Mouse (Mus musculus) right cerebral cortex, adult 2 months (tissue): ENCODE measurements around the gene Ubtd1.

Source experiments
- DNase-seq, 2 experiments: peaks; one replicate each; pipeline ENCODE4 v3.0.0; 2021 to 2022; ENCODE audit warnings: low spot score in 2 of 2

Ubtd1 gene

DNA sequence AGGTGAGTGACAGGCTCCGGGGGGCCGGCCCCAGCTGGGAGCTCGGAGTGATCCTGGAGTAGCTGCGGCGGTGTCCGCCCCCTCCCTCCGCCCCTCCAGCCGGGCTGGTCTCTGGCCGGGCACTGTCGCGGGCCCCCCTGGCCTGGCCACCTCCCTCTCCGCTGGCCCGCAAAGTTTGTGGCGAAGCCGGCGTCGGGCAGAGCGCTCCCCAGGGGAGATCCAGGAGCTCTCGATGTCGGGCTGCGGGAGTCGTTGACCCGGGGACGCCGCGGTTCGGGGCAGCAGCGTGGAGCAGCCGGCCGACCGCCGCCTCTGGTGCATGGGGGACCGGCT lies at the start of gene Ubtd1:
Gene Ubtd1, plus strand, starts transcription at position 169 of the 333 bp plus-strand sequence.
- no peak for DNase-seq

DNA sequence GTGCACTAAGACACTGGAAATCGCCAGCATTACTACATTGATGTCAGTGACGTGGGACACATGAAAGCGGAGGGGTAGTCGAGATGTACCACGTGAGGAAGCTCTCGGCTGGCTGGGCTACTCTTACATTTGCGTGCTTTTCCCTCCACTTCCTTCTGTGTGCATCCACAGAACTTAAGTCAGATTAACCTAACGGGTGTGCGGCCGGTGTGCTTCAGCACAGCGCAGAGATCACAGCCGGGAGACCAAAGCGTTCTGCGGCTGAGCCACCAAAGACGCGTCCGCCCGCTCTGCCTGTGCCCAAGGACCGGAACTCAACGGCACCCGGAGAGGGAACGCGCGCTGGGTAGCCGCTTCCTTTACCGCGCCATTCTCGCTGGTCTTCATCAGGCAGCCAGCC lies 48.9 kb upstream of the Ubtd1 start:
- DNase-seq = peak in 1 of 2 experiments; percentile 29

DNA sequence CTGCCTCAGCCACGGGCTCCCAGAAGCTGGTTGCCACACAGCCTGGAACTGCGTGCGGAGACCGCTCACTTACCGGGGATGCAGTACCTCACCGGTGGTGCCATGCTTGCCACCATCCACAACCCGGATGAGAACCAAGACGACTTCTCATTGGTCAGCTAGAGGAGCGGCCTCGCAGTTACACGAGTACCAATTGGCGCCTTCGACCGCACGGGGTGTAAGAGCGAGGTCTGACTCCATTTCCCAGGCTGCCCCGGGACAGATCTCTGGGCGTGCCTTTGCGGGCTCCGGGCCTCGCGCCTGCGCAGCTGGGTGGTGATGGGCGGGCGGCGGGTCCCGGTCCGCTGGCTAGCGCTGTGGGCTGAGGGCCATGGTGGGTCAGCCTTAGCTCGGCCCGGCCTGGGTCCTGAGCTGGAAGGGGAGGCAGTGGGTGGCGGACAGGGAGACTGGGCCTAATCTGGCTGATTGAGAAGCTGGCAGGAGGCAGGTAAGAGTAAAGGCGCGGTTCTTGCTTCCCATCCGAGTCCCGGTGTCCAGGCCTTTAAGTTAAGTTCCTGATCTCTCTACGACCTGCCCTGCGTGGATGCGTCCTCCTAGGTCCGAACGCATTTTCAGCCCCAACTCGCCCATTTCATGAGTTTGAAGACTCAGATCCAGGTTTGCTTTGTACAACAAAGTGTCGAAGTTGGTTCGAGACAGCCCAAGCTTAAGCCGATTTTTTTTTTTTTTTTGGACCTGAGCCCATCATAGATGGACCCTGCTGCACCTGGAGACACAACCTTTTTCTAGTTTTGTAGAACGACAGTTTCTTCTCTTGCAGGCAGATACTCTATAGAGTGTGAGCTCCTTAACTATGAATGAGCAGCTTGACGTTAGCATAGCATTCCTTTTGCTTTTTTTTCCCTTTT lies 48.1 kb upstream of the Ubtd1 start, which contains the start of the genes Exosc1 and Zdhhc16:
Gene Exosc1, minus strand, starts transcription at position 245 of the 908 bp plus-strand sequence.
Gene Zdhhc16, plus strand, starts transcription at position 302 of the 908 bp plus-strand sequence.
- DNase-seq = peak; percentile 100

DNA sequence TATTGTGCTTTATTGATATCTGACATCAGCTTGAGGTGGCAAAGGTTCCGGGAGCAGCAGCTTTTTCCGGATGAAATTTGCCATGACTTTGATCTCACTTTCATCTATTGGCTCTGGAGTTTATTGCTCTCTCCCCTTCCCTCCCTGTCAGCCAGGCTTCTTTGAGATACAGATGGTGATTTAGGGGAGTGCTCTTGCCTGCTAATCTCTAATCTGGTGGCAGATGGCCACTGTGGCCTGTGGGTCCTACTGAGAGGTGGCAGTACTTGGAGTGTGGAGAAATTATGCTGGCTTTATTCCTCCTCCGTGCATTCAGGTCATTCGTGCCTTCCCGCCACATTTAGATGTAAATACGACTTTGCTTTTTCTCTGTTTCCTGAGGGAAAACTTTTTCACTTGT lies 47.4 kb upstream of the Ubtd1 start:
- DNase-seq = no peak

DNA sequence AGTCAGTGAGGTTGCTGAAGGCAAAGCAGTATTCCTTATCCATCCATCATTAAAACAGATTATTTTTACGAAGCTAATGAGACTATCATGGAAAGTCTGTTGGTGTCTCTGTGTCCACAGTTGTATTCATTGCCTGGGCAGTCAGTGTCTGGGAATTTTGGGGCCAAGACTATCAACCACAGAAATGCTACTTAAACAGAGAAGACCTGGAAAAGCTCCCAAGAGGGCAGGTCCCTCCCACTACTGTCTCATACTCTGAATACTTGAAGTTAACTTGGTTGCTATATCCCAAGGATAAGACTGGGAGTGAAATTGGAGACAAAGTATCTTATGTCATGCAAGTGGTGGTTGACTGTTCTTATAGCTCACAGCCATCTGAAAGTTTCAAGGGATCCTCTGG lies 45.6 kb upstream of the Ubtd1 start:
- no peak for DNase-seq

DNA sequence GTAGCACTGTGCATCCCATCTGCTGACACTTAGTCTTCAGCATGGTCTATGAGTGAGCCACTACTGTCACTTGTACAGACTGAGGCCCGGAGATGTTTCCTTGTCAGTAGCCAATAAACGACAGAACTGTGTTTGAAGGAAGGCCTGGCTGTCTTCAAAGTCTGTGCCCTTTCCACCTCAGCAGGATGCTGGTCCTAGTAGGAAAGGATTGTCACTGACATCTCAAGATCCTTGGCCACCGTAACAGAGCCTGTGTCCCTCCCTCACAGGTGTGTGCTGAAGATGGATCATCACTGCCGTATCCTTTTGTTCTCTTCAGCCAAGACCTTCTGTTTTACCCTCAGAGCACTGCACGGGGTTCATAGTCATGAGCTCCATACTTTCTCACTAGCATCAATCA lies 43.0 kb upstream of the Ubtd1 start:
- no peak for DNase-seq

DNA sequence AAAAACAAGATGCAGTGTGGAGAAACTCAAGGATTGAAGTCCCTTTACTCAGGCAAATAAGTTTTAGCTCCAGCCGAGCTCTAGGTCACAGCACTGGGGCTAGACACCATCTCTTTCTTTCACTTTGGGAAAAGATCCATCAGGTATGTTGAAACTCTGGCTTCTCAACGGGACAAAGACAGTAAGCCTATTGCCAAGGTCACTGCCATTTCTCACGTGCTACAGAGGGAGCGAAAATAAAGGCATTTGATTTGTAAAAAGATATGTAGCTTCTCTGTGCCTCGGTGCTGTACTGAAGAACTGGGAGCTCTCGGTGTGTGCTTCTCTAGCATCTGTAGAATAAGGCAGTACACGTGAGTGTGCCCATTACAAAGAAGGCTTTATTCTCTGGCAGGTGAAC lies 37.7 kb upstream of the Ubtd1 start:
- DNase-seq = no peak

DNA sequence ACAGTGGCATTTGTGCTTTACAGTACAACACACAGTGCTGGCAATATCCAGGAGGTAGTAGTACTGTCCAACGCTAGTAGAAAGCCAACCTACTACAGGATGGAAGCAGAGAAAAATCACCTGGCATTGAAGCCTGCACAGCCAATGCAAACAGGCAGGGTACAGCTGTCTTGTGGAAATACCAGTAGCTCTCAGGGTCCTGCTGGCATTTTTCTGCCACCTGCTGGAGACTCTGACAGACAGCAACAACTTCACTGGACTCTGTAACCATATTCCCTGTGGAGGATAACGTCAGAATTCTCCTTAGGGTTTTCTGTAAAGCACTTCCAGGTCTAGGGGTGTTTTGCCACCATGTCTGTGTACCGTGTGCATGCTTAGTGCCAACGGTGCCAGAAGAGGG lies 29.3 kb upstream of the Ubtd1 start:
- no peak for DNase-seq

DNA sequence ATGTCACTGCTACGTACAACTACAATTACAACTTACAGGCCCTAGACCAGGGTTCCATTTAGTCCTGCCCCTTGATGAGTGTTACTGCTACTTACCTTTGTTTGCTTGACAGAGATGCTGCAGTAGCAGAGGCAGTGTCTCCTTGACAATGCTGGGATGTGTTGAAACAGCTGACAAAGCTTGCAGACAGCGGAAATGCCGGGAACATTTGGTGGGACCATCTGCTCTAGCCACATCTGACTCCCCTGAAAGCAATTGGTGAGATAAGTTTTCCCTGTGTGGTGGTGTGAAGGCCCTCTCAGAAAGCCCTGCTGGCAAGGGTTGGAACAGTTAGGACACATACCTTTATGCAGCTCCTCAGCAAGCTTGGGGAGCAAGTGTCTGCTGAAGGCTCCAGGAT lies 28.0 kb upstream of the Ubtd1 start:
- DNase-seq = peak in 1 of 2 experiments; percentile 42

DNA sequence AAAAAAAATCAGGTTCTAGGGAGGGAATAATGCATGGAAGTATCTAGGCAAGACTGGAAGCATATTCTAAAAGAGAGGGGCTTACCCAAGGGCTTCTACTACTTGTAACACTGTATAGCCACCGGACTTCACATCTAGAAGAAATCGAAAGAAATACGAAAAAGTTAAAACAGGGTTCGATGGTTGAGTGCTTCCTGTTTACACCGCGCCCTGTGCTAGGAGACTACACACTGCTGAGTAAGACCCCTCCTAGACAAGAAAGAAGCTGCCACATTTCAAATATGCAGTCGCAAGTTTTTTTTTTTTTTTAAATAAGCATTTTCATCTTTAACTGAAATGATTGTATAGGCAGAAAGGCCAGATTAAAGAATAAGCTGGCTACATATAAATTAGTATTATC lies 11.9 kb upstream of the Ubtd1 start:
- no peak for DNase-seq

DNA sequence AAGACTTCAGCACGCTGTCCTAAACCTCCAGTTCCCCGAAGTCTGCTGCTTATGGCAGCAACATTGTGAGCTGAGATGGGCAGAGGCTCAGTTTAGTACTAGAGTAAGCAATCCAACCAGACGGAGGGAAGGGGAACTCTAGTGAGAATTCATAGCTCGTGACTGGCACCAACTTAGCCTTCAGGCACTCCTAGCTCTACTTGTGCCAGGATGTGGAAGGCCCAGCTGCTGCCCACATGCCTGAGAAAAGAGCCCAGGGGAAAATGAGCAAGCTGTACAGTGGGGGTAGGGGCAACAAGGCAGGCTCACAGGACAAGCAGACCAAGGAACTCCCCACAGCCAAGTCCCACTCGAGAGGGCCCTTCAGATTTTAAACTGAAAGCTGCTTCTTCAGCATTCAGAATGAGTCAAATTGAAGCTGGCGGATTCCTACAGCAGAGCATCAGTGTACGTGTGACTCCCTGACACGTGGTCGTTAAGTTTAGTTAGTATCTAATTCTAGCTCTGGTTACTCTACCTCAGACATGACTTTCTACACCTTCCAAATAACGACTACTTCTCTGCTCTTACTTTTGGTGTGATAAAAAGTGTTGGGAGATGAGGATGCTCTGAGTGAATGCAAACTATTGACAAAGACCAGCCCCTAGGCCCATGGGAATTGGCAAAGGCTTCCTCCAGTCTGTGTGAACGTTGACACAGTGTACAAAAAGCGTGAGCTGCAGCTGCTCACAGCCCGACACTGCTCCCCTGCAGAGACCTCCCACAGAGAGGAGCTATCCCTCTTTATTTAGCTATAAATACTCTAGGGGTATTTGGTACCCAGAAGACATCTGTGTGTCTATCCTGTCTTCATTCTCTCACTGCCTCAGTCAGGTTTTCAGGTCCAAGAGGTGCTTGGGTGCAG lies 7.4 kb upstream of the Ubtd1 start:
- peak; percentile 29 to 42 for DNase-seq

DNA sequence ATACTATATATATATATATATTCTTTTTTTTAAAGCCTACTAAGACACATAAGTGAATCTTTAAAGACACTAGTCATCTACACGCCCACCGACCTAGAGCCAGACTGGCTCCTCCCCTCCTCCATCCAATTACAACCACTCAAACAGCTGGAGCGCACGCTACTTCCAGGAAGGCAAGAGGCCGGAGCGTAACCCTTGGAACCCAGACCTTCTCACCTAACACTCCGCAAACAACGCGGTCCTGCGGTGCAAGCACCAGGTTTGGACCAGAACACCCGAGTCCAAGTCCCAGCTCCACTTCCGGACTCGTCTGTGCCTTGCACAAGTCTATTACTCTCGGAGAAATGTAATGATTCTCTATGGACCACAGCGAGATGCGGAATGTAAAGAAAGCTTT lies 1.1 kb upstream of the Ubtd1 start:
- DNase-seq = peak in 1 of 2 experiments; percentile 39

DNA sequence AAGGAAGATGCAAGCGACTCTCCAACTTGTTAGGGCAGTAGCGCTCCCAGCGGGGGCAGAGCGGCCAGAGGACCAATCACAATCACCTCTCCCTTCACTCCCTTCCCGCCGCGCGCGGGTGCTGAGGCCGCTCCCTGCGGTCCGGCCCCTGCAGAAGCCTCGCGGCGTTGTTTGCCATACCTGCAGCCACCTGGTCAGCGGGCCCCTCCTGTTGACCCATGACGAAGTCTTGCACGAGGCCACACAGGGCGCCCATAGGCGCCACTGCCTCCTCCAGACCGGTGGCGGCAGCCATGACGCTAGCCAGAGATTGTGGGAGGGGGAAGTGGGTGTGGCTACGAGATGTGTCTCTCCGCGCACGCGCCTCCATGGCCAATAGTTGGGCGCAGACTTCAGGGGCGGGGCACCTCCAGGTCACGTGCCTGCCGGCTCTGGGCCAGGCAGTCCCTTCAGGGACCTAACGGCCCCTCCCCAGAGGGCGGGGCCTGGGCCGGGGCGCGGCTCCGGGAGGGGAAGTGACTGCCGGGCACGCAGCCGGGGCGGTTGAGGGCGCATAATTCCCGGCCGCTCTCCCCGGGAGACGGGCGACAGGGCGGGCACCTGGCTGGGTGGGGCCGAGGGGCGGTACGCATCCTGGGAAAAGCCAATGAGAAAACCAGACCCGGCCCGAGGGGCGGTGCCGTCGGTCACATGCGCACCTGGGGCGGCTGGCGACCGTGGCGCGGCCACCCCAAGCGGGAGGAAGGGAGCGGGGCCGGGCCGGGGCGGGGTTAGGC lies 556 bp upstream of the Ubtd1 start, which contains the start of gene Mms19:
Gene Mms19, minus strand, starts transcription at position 339 of the 776 bp plus-strand sequence.
- peak; percentile 97 to 99 for DNase-seq

DNA sequence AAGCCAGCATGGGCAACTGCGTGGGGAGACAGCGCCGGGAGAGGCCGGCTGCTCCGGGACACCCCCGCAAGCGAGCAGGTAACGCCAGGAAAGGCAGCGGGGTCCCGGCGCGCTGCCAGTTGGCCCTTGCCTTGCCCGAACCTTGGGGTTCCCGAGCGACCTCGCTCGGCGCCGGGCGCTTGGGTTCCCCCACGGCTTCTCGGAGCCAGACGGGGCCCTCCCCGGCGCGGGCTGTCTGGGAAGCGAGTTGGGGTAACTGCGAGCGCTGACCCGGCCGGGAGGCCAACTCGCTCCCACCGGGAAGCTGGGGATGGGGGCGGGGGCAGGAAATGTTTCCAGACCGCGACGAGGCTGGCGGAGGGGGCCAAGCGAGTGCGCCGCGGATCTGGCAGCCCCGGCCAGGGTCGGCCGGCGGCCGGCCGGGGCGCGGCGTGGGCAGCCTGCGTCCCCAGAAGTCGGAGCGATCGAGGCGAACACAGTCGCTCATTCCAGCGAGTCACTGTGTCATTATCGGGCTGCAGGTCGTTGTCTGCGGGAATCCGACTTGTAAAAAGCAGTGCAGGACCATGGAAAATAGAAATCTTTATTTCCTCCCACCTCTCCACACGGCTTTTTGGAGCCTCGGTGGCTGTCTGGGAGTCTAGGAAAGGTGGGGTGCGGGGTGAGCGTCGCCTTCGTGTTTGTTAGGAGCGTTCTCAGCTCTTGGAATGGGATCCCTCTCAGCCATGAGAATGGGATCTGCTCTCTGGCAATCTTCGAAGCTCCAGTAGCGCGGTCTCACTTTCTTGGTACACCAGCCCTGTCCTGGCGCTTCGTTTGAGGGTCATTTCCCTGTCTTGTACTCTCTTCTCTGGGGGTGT lies 598 bp downstream of the Ubtd1 start:
- peak; percentile 17 to 34 for DNase-seq

DNA sequence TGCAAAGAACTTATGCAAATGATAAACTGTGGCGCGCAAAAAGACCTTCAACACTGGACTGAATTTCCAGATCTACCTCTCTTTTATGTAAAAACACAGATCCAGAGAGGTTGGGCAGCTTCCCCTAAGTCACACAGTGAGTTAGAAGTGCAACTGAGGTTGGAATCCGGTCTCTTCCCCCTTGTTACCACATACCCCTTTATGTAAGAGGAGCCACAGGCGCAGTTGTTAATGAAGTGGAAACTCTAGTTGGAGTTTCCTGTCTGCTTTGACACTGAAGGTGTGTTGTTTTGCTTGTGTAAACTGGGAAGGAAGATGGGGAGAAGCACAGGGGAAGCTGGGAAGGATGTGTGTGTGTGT lies 1.2 kb downstream of the Ubtd1 start:
- DNase-seq = no peak

DNA sequence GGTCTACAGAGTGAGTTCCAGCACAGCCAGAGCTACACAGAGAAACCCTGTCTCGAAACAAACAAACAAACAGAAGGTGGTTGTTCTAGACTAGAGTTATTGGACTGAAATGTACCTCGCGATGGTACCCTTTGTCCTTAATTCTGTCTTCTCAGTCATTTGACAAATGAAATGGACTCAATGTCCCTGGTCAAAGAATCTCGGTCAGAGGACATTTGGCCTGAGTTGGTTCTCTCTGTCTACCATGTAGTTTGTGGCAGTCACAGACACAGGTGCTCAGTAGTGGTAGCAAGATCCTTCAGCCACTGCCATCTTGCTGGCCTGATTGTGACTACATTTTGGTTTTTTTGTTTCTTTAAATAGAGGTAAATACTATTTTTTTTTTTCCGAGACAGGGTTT lies 4.4 kb downstream of the Ubtd1 start:
- DNase-seq = no peak

DNA sequence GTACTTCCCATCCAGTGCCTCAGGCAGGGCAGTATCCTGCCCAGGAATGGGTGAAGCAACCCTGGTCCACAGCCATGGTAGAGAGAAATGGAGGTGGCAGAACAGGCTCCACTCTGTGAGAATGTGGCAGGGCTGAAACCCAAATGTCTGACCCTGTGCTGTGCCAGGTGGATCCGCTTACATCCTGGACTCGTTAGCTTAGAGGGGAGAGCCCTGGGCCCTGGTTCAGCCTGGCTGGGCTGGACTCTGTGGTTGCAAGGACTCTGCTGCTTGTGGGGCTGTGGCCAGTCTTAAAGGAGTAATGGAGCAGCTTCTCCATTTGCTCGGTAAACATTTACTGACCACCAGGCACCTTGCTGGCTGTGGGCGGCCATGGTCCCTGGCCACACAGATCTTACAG lies 5.6 kb downstream of the Ubtd1 start:
- no peak for DNase-seq

DNA sequence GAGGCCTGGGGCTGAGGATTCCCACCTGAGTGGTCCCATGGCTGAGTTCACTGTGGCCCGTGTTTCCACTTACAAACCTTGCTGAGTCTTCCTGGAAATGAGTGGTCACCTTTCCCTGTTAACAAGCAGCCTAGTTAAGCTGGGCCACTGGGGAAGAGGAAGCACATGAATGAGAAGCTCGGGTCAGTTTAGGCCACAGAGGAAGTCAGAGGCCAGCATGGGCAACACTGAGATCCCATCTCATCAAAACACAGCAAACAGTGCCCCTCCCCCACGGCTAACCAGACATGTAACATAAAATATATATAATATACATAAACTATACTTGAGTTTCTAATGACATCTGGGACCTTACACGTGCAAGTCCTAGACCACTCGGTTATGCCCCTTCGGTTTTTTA lies 8.2 kb downstream of the Ubtd1 start:
- DNase-seq = no peak

DNA sequence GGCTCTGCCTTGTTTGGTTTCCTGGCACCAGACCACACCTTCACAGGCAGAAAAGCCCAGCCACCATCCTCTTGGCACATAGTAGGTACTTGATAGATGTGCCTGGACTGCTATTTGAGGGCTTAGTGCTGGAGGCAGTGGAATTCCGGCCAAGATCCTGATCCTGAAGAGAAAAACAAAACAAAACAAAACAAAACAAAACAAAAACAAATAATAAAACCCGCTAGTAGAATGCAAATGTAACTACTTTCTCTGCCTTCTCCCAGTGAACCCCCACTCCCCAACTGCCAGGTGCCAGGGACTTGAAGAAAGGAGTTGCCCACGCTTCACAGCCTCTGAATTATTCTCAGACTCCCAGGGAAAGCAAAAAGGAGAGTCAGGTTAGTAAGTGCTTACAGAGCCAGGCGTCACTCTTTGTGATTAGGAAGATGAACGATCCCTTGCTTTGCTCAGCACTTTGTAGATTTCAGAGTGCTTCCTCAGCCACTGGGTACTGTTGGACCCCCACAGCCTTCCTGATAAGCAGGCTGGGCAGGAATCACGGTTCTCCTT lies 10.4 kb downstream of the Ubtd1 start:
- no peak for DNase-seq

DNA sequence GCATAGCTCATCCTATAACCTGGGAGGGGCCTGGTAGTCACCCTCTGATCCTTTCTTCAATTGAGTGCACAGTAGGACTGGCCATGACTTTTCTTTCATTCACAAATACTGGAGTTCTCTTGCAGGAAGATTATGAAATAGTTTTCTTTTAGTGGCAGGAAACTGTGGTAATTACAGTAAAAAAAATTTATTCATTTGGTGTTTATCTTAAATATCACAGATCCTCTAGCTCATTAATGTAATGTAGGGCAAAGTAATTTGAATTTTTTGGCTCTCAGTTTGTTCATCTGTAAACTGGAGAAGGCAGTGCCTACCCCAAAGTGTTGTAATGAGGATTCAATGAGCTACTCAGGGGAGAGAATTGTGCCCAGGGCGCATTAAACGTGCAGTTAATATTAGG lies 11.4 kb downstream of the Ubtd1 start:
- DNase-seq = no peak

DNA sequence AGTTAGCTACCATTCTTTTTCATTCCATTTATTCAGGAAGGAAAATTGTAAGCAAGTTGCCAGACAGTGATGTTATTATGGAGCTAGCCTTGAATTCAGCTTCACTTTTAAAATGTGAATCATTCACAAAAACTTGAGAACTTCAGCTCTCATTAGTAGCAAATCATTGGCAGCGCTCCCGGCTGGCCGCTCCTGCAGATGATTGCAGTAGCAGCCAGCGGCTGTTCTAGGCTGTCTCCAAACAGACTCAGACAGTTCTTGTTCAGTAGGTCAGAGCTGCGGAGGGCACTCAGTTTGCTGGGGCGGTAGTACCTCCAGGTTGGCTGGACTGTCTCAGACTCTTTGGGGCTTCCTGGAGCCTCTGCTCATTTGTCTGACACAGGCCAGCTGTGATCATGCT lies 11.9 kb downstream of the Ubtd1 start:
- peak; percentile 83 to 84 for DNase-seq
